Mouse (Mus musculus) urinary bladder, postnatal 4 days (tissue): ENCODE measurements around the gene Notum.
A peak's percentile ranks its signal among the peaks of the same experiment; 100 is the strongest.
"Not testable (repeated sequence)": the region's sequence is repeated elsewhere in the genome, so short reads cannot be mapped to it uniquely, and the experiment has no call there.

Experiments used
- DNase-seq, 2 experiments: peaks; one replicate each; pipeline ENCODE4 v3.0.0; 2021 to 2022; ENCODE audit warnings: low spot score in 2 of 2

The Notum gene

DNA sequence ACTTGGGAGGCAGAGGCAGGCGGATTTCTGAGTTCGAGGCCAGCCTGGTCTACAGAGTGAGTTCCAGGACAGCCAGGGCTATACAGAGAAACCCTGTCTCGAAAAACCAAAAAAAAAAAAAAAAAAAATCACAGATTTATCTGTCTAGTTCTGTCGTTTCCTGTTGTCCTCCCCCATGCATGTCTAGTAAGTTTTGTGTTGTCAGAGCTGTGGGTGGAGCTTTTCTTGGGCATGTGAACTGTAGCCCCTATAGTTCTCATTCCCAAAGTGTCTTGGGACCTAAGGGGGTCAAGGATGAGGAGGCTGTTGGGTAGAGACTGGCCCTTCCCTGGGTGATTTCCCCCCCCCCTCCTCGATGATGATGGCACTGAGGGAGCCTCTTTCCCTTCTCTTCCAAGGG, 14.9 kb upstream of the Notum start:
- not testable (repeated sequence) for DNase-seq

DNA sequence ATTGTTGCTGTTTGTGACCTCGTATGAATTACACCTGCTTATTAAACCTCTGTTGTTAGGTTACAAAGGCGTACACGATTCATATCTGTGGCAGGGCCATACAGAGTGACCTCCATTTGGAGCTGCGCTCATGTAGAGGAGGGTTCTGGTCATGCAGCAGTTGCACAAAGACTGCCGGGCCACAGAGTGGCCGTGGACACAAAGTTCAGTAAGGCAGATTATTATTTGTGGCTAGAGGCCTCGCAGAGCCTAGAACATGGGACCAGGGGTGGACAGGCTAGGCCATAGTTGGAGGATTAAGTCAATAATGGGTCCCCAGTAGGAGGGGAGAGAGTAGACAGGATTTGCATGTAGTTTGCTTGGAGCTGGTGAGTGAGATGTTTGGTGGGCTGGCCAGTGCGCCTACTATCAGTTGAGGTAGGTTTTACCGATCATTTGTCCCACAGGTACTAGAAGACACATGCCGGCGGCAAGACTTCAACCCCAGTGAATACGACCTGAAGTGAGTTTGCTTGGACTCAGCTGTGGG, 12.7 kb upstream of the Notum start:
- DNase-seq, result no peak

DNA sequence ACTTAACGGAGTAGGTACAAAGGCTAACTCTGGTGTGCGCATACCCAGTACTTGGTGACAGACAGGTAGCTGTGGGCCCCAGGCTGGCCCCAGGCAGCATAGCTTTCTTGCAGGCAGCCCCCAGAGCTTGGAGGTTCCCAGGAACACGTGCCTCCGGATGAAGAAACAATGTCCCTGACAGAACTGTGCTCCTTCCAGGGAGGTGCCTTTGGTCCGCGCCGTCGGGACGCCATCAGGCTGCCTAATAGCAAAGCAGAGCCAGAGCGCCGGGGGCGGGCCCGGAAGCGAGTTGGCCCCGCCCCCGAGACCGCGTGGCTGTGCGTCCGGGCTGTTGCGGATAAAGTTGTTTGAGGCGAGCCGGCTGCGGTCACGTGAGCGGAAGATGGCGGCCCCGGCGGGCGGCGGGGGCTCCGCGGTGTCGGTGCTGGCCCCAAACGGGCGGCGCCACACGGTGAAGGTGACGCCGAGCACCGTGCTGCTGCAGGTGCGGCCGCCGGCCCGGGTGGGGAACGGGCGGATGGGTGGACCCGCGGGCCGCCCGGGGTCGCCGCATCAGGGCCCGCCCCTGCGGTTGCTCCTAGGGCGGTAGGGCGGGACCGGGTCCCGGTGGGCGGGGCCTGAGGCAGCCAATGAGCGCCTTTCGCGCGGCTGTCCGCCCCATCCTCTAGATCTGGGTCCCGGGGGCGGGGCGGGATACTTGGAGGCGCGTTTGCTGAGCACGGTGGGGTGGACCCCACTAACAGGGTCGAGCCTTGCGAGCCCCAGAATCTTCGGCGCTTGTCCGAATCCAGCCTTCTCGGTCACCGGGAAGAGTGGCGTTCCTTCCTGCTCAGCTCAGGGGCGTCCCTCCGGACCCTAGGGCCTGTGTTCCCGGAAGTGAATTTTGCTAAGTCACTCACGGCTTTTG, 12.0 kb upstream of the Notum start, which contains the start of gene Aspscr1:
TSS of gene Aspscr1 (plus strand) at position 287 of the 907 bp plus-strand sequence.
- DNase-seq, result peak; percentile 94 to 97

DNA sequence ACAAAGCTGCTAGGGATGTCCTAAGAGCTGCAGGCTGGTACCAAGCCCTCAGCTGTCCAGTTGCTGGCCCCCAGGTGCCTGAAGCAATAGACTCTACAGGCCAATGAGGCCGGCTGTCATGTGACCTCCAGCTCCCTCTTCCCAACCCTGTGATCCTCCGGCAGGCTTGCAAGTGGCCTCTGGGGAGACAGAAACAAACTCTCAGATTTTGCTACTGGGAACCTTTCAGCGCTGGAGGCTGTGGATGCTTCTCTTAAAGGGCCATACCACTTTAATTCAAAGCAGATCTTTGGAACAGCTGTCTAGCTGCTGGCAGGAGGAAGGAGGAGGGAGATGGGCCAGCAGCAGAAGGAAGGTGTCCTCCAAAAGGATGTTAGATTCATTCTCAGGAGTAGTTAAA, 5.6 kb upstream of the Notum start:
- no peak for DNase-seq

DNA sequence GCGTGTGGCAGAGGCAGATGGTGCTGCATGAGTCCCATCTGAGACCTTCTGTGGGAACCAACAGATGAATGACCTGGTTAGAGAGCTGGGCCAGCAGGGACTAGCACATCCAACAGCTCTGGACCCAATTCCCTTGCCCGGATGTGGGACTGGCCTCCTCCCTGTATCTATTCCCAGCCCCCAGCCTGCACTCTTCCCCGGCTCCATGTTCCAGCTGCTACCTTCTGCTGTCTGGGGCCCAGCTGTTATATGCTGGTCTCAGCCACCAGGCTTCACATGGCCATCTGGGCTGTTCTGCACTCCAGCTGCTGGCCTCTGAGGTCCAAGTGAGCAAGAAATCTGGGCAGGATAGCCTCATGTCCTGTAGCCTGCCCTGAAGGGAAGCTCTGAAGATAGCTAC, 4.4 kb upstream of the Notum start:
- peak in 1 of 2 experiments; percentile 62 for DNase-seq

DNA sequence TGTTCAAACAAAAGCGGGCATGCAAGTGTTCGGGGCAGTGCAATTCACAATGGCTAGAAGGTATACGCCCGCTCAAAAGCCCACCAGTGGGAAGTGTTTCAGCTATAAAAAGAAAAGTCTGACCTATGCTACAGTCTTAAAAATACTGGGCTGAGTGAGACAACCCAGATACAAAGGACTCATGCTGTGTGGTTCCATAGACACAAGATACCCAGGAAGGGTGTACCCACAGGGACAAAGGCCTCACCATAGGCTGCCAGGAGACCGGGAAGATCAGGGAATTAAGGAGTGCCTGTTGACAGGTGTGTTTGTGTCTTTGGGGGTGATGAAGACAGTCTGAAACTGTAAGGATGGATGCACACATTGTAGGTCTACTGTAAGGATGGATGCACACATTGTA, 2.7 kb upstream of the Notum start:
- no peak for DNase-seq

DNA sequence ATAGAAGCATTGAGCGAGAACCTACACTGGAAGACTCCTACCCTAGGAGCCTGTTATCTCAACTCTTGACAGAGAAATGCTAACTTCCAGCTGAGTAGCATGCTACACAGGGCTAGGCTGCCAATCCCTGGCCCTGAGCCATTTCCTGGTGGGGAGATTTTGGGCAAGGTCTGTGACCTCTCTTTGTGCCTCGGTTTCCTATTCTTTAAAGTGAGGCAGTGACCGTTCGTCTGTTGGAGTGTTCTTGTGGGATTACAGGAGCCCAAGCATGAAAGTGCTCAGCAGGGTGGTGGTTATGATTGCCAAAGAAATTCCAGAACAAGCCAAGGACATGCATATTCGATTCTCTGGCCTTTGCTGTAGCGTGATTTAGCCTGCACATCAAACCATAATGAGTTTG, 1.8 kb upstream of the Notum start:
- DNase-seq, result no peak

DNA sequence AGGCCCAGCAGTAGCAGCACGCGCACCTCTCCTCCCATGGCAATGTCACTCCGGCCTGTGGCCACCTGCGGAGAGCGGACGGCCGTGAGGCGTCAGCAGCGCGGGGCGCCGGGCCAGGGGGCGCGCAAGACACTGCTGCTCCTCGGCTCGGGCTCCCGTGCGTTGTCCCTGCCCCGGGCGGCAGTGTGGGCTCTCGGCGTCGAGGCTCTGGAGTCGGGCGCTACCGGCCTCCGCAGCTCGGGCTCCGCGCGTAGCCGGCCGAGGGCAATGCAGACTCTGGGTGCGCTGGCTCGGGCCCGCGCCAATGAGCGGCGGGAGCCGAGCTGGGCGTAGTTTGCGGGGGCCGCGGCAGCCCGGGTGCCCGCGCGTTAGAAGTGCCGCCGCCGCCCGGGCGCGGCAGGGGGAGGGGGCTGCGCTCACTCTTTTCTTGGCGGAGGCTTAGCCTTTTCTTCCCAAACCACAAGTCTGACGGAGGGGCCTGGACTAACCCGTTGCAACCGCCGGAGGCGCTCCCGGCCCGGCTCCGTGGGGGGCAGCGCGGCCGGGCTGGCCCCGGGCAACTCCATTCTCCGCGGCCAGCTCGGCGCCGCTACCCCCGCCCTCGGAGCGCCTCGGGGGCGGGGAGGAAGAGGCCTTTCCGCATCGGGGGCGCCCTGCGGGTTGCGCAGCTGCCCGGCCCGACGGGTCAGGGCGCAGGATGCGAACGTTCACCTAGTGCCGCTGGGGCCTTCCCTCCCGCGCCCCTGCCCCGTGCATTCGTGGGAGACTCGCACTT, 487 bp downstream of the Notum start:
- DNase-seq, result no peak

DNA sequence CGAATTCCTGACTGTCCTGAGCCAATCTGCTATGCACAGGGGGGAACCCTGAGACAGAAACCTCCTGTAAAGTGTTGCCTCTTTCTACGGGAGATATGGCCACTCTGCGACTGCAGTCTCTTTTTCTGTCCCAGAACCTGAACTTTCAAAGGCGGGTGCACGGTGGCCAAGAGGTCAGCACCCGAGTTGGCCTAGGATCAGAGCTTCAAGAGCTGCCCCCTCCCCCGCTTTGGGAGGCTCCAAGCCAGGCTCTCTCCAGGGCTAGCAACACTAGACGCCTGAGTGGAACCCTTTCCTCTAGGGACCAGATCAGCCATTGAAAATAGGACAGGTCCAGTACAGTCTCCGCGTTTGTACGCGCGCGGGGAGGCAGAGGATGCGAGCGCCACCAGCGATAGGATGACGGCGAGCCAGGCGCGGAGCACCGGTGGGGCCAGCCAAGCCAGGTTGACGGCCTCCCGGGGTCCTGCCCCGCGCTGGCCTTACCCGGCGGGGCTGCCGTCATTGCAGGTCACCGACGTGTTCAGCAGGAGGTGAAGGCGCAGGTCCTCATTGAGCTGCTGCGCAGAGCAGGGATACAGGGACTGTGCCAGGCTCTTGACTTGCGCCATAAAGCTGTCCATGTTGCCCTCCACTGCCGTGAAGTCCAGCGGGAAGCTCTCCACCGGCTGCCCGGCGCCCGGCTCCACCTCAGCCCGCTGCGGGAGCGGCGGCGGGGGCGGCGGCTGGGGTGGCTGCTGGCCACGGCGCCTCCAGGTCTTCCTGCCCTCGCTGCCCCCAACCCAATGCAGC, 1.3 kb downstream of the Notum start:
- no peak for DNase-seq

DNA sequence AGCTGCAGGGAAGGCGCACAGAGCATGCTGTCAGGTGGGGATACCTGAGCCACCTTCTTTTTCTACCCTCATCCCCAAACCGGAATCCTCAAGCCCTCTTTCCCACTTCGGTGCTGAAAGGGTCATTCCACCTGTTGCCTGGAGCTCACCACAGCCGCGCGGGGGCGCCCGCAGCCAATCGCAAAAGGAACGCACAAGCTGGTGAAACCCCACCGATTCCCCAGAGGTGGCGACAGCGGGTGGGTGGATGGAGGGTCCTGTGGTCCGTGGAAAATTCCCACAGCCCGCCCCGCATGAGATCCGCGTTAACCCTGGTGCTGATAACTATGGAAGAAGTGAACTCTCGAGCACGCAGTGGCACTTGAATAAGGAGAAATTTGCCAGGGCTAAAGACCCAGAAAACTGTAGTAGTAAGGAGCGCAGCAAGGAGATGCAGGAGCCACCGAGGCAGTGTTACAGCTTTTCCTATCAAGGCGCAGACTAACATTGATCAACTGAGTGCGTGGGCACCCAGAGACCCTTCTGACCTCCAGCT, 2.0 kb downstream of the Notum start:
- DNase-seq, result peak; percentile 70 to 85

DNA sequence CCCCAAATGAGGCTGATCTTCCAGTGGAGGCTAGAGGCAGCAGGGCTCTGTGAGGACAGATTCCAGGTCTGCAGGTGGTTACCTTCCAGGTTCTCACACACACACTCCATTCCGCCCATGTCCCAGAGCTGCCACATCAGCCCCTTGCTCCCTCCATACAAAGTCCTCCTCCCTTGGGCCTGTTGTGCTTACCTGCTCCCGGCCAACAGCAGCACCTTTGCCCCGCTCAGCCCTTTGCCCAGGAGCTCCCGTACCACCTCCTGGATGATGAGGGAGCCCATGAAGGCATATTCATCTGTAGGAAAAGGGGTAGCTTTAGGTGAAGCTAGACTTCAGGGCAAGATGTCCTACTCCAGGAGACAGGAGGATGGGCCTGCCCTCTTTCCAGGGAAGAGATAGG, 3.7 kb downstream of the Notum start:
- no peak for DNase-seq

DNA sequence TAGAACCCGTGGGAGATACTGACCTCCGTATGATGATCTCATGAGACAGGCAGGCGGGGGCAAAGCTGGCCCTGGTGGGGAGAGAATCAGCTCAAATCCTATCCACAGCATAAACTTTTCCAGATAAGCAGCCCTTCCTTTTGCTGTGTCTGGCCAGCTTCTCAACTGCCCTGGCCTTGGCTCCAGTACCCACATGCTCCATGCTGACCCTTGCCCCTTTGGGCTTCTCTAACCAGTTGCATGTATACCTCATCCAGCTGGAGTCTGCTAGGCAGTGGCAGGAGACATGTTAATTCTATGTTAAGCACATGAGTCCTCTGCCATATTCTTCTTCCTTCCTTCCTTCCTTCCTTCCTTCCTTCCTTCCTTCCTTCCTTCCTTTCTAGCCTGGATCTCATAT, 6.2 kb downstream of the Notum start:
- DNase-seq, result no peak

DNA sequence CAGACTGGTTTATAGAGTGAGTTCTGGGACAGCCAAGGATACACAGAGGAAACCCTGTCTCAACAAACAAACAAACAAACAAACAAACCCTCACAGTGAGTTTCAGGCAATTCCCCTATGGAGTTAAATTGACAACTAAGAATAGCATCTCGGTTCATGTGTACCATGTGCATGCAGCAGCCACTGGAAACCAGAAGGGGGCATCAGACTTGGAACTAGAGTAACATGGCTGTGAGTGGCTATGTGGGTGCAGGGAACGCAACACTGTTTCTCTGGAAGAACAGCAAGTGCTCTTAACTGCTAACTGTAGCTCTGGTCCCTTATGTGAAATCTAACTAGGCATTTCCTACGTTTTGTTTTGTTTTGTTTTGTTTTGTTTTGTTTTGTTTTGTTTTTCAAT, 9.1 kb downstream of the Notum start:
- DNase-seq, result no peak

DNA sequence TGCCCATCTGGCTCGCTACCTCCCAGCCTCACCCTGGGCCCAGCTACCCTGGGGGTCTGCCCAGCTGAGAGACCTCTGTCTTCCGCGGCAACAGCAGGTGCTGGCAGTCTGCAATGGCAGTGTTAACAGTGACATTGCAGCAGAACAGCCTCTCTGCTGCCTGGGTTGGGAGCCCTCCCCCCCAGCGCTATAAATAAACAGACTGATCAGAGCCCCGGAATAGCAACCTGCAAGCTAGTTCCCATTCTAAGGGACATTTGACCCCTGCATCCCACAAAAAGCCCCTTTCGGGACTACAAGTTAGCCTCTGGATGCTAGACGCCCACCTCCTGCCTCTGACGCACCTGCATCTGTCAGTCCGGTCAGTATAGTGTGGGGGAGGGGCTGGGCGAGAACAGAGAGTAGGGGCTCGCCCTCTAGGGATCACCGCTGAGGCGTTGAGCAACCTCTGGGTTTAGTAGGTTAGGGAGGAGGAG, 12.9 kb downstream of the Notum start, which contains the start of gene Myadml2:
TSS of gene Myadml2 (minus strand) at position 158 of the 476 bp plus-strand sequence.
- DNase-seq, result no peak

DNA sequence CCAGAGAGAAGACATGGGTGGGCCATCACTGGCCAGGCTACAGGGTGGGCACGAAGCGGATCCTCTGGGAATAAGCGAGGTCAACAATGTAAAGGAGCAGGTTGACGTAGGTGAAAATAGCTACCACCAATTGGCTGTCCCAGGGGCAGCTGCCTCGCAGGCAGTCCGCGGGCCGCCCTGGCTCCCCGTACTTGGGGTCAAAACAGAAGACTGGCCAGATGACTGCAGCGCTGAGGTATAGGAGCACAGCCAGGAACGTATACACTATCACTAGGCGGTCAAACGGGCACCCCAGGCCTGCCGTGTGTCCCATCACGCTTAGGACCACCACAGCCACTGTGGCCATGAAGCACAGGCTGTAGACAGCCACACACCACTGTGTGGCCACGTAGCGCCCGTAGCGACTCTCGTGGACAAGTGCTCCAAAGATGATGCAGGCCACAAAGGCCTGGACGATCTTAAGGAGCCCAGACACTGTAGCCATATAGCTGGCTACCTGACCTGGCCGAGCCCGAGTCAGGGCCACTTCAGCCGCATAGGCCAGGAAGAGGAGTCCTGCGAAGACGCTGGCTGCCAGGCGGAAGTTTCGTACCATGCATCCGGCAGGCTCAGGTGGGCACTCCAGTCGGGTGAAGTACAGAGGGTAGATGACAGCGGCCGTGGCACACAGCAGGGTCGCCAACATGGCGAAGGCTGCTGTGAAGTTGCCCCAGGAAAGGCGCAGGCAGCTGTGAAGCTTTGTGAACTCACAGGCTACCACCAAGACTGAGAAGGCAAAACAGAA, 13.7 kb downstream of the Notum start:
- DNase-seq, result no peak

DNA sequence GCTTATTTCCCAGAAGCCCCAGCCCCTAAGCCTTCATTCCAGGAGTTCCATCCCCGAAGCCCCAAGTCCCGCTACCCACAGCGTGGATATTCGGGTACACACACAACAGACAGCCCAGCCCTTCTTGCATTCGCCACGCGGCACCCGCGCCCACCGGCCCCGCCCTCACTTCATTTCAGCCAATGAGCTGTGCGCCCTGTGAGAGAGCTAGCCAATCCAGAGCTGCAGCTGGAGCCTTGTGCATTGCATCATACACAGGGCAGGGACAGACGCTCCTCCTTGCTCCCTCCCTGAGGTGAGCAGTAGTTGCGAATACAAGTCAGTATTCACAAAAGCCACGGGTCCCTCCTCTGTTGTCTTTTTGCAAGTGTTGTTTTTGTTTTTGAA, 17.4 kb downstream of the Notum start, which contains the start of gene Pycr1:
TSS of gene Pycr1 (minus strand) at position 169 of the 387 bp plus-strand sequence.
- peak; percentile 90 to 95 for DNase-seq

DNA sequence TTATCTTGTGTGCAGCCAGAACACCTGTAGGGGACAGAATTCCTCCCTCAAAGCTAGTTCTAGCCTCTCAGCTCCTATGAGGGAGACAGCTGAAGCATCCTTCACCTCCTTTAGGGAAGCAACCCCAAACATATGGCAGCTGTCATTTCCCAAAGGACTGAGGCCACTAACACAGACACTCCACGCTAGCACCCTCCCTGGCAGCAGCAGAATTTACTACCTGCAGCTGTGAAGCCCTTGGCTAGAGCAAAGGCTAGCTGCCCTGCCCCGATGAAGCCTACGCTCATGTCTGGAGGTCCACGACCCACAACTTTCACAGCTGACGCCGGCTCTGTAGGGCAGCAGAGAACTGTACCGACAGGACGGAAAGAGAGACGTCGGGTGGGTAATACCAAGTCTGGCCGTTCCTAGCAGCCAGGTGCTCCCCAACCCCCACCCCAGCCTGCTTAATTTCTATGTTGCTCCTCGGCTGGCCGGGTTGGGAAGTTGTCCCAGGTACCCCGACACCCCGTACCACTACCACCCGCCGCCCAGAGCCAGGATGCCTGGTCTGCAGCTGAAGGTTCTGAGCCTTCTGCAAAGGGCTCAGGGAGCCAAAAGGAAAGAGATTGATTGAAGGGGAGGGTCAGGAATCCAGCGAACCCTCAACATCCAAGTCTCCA, 17.9 kb downstream of the Notum start:
- DNase-seq, result peak; percentile 19 to 60

DNA sequence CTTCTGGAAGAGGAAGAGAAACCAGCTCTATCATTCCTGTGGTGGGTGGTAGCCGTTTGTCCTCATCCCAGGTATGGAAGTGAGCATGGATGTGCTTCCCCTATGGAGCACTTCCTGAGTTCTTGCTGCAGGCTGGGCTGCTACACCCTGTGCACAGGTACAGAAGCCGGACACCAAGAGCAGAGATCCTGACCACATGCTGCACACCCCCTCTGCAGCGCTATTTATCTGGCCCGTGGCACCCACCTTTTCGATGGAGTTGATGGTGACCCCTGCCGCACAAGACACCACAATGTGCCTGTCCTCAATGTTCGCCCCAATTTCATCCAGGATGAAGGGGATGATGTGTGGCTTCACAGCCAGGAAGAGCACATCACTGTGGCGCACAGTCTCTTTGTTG, 19.1 kb downstream of the Notum start:
- no peak for DNase-seq

DNA sequence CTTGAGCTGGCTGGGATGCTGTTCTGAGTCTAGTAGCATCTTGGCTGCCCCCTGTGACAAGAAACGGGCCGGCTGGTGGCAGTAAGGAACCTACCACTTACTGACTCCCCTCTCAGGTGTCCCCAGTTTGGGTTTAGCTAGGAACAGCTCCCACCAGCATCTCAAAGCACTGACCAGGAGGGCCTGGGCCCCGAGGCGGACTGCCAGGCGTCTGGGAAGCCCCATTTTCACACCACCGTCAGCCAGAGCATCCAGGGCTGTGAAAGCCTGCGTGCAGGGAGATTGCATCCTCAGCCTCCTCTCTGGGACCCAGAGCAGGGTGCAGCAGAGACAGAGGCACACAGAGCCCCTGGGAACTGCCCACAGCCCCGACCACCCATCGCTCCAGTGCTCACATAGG, 19.7 kb downstream of the Notum start:
- peak in 1 of 2 experiments; percentile 16 for DNase-seq

DNA sequence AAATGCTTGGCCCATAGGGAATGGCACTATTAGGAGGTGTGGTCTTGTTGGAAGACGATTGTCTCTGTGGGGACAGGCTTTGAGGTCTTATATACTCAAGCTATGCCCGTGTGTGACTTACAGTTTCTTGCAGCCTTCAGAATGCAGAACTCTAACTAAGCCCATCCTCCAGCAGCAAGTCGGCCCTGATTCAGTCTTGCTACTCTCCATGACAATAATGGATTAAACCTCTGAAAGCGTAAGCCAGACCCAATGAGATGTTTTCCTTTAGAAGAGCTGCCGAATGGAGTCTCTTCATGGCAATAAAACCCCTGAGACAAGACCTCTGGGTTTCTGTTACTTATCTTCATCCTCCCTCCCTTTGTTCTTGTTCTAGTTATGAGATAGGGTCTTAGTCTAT, 26.2 kb downstream of the Notum start:
- no peak for DNase-seq
